Mouse (Mus musculus) 3T3-L1 (cell line): ENCODE measurements around the gene Dao.

Experiments used
- DNase-seq: peaks from one replicate; pipeline ENCODE4 v3.0.0-alpha.2; 2015; ENCODE audit warnings: low read depth, low spot score

Dao gene

GRCm38 (mm10) chr5:114003542-114003941 is at the start of gene Dao:
Gene Dao (plus strand): TSS chr5:114003703.
- DNase-seq = no peak

- DNase-seq = peak; percentile 97
Observed at GRCm38 (mm10) chr5:113954421-113954820, 49.1 kb upstream of the Dao start.

- no peak for DNase-seq
Observed at GRCm38 (mm10) chr5:113955281-113955680, 48.2 kb upstream of the Dao start.

GRCm38 (mm10) chr5:113955691-113956090 is 47.8 kb upstream of the Dao start:
- no peak for DNase-seq

- DNase-seq = peak; percentile 93
Observed at GRCm38 (mm10) chr5:113956510-113956909, 47.0 kb upstream of the Dao start.

- DNase-seq = no peak
Observed at GRCm38 (mm10) chr5:113959039-113959438, 44.5 kb upstream of the Dao start.

- no peak for DNase-seq
Observed at GRCm38 (mm10) chr5:113960416-113960815, 43.1 kb upstream of the Dao start.

- no peak for DNase-seq
Observed at GRCm38 (mm10) chr5:113961776-113962175, 41.7 kb upstream of the Dao start.

- peak; percentile 76 for DNase-seq
Observed at GRCm38 (mm10) chr5:113964972-113965371, 38.5 kb upstream of the Dao start.

GRCm38 (mm10) chr5:113965659-113966185 is 37.8 kb upstream of the Dao start:
- no peak for DNase-seq

GRCm38 (mm10) chr5:113966452-113967150 is 36.9 kb upstream of the Dao start:
- no peak for DNase-seq

- no peak for DNase-seq
Observed at GRCm38 (mm10) chr5:113968371-113968770, 35.1 kb upstream of the Dao start.

- no peak for DNase-seq
Observed at GRCm38 (mm10) chr5:113971434-113971960, 32.0 kb upstream of the Dao start.

- DNase-seq = no peak
Observed at GRCm38 (mm10) chr5:113972589-113973515, 30.7 kb upstream of the Dao start.

- DNase-seq = no peak
Observed at GRCm38 (mm10) chr5:113973790-113974189, 29.7 kb upstream of the Dao start.

GRCm38 (mm10) chr5:113974576-113974975 is 28.9 kb upstream of the Dao start:
- DNase-seq = no peak

- peak; percentile 91 for DNase-seq
Observed at GRCm38 (mm10) chr5:113975538-113976215, 27.8 kb upstream of the Dao start.

GRCm38 (mm10) chr5:113976597-113976996 is 26.9 kb upstream of the Dao start:
- no peak for DNase-seq

- no peak for DNase-seq
Observed at GRCm38 (mm10) chr5:113977309-113977708, 26.2 kb upstream of the Dao start.

GRCm38 (mm10) chr5:113980511-113980910 is 23.0 kb upstream of the Dao start:
- no peak for DNase-seq

- no peak for DNase-seq
Observed at GRCm38 (mm10) chr5:113981171-113981570, 22.3 kb upstream of the Dao start.

- no peak for DNase-seq
Observed at GRCm38 (mm10) chr5:113981843-113982242, 21.7 kb upstream of the Dao start.
